Mouse (Mus musculus): ENCODE data around the gene Tspan8. TPM values are rescaled to one million over a fixed set of nuclear protein-coding genes. Genes with fewer than 3 reads are reported as not detected.
"Not testable (repeated sequence)": the region's sequence is repeated elsewhere in the genome, so short reads cannot be mapped to it uniquely, and the experiment has no call there.

Tspan8 gene
- polyA plus RNA-seq, 1 experiment from 2014 or later: 0.30 TPM

DNA sequence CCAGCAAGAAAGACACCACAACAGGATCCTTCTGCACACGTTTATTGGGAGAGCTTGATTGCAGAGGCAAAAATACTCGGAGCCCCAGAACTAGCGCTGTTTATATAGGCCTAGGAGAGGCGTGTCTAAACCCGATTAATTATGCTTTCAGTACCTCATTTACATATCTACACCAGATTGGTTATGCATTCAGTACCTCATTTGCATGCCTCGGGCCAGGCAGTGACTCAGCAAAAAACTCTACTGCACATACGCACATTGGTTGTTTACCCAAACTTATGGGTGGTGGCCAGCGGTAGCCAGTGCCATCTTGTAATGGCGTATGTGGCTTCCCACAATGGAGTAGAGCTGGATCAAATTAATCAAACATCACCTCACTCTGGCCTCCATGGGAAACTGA lies 13.6 kb upstream of the Tspan8 start:
- 88% methylated on average over 9 of the region's 9 CpGs for WGBS
- not testable (repeated sequence) for H3K27me3 ChIP-seq; H3K9me3 ChIP-seq; H3K4me2 ChIP-seq (replicated peaks); H3K4me3 ChIP-seq (replicated peaks); H3K4me1 ChIP-seq (replicated peaks); H3K9ac ChIP-seq (replicated peaks); H3K36me3 ChIP-seq; H3K27ac ChIP-seq; ATAC-seq

GRCm38 (mm10) chr10:115803765-115804164 lies 12.9 kb upstream of the Tspan8 start:
- Histone ChIP-seq H3K36me3 (no peaks in the 10 kb centered on the region), H3K4me1 (replicated peaks) (no peaks in the 10 kb centered on the region), H3K4me2 (replicated peaks) (no peak overlapping the region), H3K9ac (replicated peaks) (no peak overlapping the region), H3K27me3 (no peaks in the 10 kb centered on the region), H3K9me3 (no peaks in the 10 kb centered on the region), H3K4me3 (replicated peaks) (no peak overlapping the region), H3K27ac (no peak overlapping the region)
- 94% methylated on average over 2 of the region's 2 CpGs for WGBS
- ATAC-seq: no peak

DNA sequence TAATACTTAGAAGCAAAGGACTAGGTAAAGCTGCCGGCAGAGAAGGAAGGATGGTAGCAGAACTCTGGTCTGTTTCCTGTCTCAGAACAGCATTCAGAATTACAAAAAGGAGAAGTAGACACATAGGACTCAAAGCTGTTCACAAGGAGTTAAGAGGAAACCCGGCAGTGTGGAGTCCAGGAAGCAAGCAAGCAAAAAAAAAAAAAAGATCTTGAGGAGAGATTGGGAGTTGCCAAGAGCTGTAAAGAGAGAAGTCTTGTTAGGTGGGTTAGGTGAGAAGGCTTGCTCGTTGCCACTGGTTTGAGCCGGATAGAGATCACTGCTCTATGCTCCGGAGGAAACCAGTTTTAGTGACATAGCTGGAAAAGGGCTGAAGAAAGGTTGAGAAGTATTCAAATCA lies 10.6 kb upstream of the Tspan8 start:
- WGBS: 92% methylated on average over 5 of the region's 5 CpGs
- no peak overlapping the region for H3K4me3 ChIP-seq (replicated peaks)
- ATAC-seq: no peak

DNA sequence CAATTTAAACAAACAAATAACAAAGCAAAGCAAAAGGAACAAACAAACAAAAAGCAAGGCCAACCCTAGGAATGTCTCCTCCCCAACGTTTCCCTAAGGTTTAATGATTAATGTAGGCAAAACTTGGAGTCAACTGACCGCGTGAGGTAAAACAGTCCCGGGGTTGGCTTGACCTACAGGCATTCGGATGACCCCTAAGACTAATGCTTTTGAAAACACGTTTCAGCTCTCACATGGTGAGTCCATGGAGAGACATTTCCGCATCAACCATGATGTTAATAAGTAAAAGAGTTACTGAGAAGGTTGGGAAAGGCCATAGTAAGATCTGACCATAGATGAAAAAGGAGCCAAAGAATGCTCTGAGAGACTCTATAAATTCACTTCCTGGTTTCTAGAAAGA lies 7.5 kb upstream of the Tspan8 start:
- no peaks in the 10 kb centered on the region for H3K36me3 ChIP-seq
- no peaks in the 10 kb centered on the region for H3K9me3 ChIP-seq
- WGBS: 84% methylated on average over 7 of the region's 7 CpGs
- H3K4me1 ChIP-seq (replicated peaks): no peaks in the 10 kb centered on the region
- H3K27me3 ChIP-seq: no peaks in the 10 kb centered on the region
- no peak overlapping the region for H3K9ac ChIP-seq (replicated peaks)
- no peak overlapping the region for H3K4me2 ChIP-seq (replicated peaks)
- H3K27ac ChIP-seq: no peak overlapping the region
- H3K4me3 ChIP-seq (replicated peaks): no peak overlapping the region
- ATAC-seq: no peak

More for the DNA sequence above, 10.6 kb upstream of the Tspan8 start:
- Histone ChIP-seq H3K4me2 (replicated peaks) (no peak overlapping the region), H3K36me3 (no peaks in the 10 kb centered on the region), H3K27me3 (no peaks in the 10 kb centered on the region), H3K4me1 (replicated peaks) (no peaks in the 10 kb centered on the region), H3K9me3 (no peaks in the 10 kb centered on the region), H3K27ac (no peak overlapping the region), H3K9ac (replicated peaks) (no peak overlapping the region)

DNA sequence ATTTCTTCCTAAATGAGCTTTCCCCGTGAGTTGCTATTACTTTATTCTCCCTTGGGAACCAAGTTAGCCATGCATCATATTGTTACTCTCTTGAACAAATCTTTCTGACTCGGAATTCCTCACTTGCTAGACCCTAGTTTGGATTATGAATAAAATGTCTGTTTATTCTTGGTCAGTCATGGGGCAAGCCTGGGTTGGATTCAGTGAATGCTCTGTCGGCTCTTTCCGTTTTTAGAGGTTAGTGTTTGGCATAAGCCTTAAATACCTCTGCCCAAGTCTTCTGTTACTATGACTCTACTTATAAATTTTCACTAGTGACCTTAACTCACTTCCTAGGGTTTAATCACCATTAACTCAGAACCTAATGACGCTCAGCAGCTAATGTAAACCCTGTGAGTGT lies 5.1 kb upstream of the Tspan8 start:
- Histone ChIP-seq H3K36me3 (no peaks in the 10 kb centered on the region), H3K4me1 (replicated peaks) (no peaks in the 10 kb centered on the region), H3K4me3 (replicated peaks) (no peak overlapping the region), H3K9ac (replicated peaks) (no peak overlapping the region), H3K27me3 (no peaks in the 10 kb centered on the region), H3K9me3 (no peaks in the 10 kb centered on the region), H3K27ac (no peak overlapping the region), H3K4me2 (replicated peaks) (no peak overlapping the region)
- ATAC-seq: no peak
- 50% methylated on average over 5 of the region's 5 CpGs for WGBS

GRCm38 (mm10) chr10:115814878-115815277 lies 1.8 kb upstream of the Tspan8 start:
- 93% methylated on average over 11 of the region's 11 CpGs for WGBS
- no peak overlapping the region for H3K27ac ChIP-seq
- H3K4me3 ChIP-seq (replicated peaks): no peak overlapping the region
- ATAC-seq: no peak
- H3K27me3 ChIP-seq: no peaks in the 10 kb centered on the region
- no peak overlapping the region for H3K4me2 ChIP-seq (replicated peaks)
- H3K4me1 ChIP-seq (replicated peaks): no peaks in the 10 kb centered on the region
- H3K9ac ChIP-seq (replicated peaks): no peak overlapping the region
- H3K36me3 ChIP-seq: no peaks in the 10 kb centered on the region
- no peaks in the 10 kb centered on the region for H3K9me3 ChIP-seq

- H3K4me2 ChIP-seq (replicated peaks): no peak overlapping the region
- no peak for ATAC-seq
- 77% methylated on average over 13 of the region's 13 CpGs for WGBS
- H3K4me3 ChIP-seq (replicated peaks): no peak overlapping the region
- H3K36me3 ChIP-seq: no peaks in the 10 kb centered on the region
- no peak overlapping the region for H3K9ac ChIP-seq (replicated peaks)
- no peaks in the 10 kb centered on the region for H3K4me1 ChIP-seq (replicated peaks)
- H3K27me3 ChIP-seq: no peaks in the 10 kb centered on the region
- H3K27ac ChIP-seq: no peak overlapping the region
- no peaks in the 10 kb centered on the region for H3K9me3 ChIP-seq
Observed at GRCm38 (mm10) chr10:115817056-115817724, 558 bp downstream of the Tspan8 start.

DNA sequence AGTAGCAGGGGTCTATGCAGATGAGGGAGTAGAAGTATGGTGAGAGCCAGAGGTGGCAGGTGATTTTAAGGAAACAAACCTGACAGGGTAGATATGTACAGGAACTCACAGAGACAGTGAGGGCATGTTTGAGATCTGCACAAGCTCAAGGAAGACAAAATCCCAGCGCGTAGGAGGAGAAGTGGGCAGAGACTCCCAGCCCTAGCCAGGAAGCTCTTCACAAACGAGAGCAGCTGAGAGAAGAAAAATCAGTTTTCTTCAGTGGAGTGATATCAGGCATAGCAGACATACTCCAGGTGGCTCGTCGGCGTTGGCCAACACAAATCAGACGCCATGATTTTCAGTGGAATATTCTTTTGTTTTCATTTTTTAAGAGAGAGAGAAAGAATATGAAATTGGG lies 8.7 kb downstream of the Tspan8 start:
- Histone ChIP-seq H3K4me1 (replicated peaks) (no peaks in the 10 kb centered on the region), H3K4me3 (replicated peaks) (no peak overlapping the region), H3K4me2 (replicated peaks) (no peak overlapping the region), H3K9me3 (no peaks in the 10 kb centered on the region), H3K27ac (no peak overlapping the region), H3K27me3 (no peaks in the 10 kb centered on the region), H3K9ac (replicated peaks) (no peak overlapping the region), H3K36me3 (no peaks in the 10 kb centered on the region)
- ATAC-seq: no peak
- WGBS: 91% methylated on average over 7 of the region's 7 CpGs

DNA sequence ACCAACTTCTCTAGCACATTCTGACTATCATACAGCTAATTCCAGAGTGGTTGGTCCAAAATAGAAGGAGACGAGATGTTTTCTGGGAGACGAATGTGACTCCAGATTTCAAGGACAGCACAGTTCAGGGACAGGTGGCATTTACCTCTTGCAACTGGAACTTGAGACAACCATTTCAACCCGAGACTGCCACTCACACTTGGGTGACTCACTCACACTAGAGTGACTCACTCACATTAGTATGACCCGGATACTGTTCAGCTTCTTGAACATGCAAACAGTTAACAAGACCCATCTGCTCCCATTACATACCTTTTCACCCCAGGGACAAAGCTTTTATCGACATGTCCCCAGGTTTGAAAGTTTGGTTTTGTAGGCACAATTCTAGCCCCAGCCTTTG lies 12.2 kb downstream of the Tspan8 start:
- Histone ChIP-seq H3K4me2 (replicated peaks) (no peak overlapping the region), H3K27ac (no peak overlapping the region), H3K36me3 (no peaks in the 10 kb centered on the region), H3K4me3 (replicated peaks) (no peak overlapping the region), H3K9me3 (no peaks in the 10 kb centered on the region), H3K27me3 (no peaks in the 10 kb centered on the region), H3K9ac (replicated peaks) (no peak overlapping the region), H3K4me1 (replicated peaks) (no peaks in the 10 kb centered on the region)
- 85% methylated on average over 5 of the region's 5 CpGs for WGBS
- ATAC-seq: no peak

DNA sequence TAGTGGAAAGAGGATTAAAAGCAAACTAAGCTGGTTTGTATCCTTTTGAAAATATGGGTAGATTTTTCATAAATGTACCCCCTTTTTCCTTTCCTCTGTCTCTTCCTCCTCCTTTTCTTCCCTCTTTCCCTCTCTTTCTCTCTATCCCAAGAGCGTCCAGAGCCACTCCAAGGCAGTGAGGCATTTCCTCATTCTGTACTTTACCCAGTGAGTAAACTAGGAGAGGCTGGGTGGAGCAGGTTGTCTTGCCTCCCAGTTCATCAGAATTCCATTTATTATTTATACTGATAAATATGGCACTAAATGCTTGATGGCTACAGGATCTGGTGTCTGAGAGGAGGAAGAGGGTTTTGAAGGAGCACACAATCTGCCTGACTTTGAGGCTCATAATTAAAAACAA lies 13.1 kb downstream of the Tspan8 start:
- WGBS: 54% methylated on average over 1 of the region's 1 CpGs

GRCm38 (mm10) chr10:115830726-115831125 lies 14.1 kb downstream of the Tspan8 start:
- H3K36me3 ChIP-seq: no peaks in the 10 kb centered on the region
- H3K4me3 ChIP-seq (replicated peaks): no peak overlapping the region
- H3K4me2 ChIP-seq (replicated peaks): no peak overlapping the region
- 76% methylated on average over 3 of the region's 3 CpGs for WGBS
- H3K27ac ChIP-seq: no peak overlapping the region
- no peaks in the 10 kb centered on the region for H3K27me3 ChIP-seq
- H3K4me1 ChIP-seq (replicated peaks): no peaks in the 10 kb centered on the region
- H3K9me3 ChIP-seq: no peaks in the 10 kb centered on the region
- no peak overlapping the region for H3K9ac ChIP-seq (replicated peaks)
- no peak for ATAC-seq

More for the DNA sequence above, 13.1 kb downstream of the Tspan8 start:
- ATAC-seq: no peak
- no peaks in the 10 kb centered on the region for H3K4me1 ChIP-seq (replicated peaks)
- no peaks in the 10 kb centered on the region for H3K27me3 ChIP-seq
- no peak overlapping the region for H3K27ac ChIP-seq
- no peak overlapping the region for H3K4me3 ChIP-seq (replicated peaks)
- H3K9me3 ChIP-seq: no peaks in the 10 kb centered on the region
- no peaks in the 10 kb centered on the region for H3K36me3 ChIP-seq
- H3K9ac ChIP-seq (replicated peaks): no peak overlapping the region
- no peak overlapping the region for H3K4me2 ChIP-seq (replicated peaks)

- H3K36me3 ChIP-seq: no peaks in the 10 kb centered on the region
- no peaks in the 10 kb centered on the region for H3K4me1 ChIP-seq (replicated peaks)
- no peaks in the 10 kb centered on the region for H3K9me3 ChIP-seq
- no peak overlapping the region for H3K9ac ChIP-seq (replicated peaks)
- no peak for ATAC-seq
- H3K4me3 ChIP-seq (replicated peaks): no peak overlapping the region
- H3K27ac ChIP-seq: no peak overlapping the region
- H3K4me2 ChIP-seq (replicated peaks): no peak overlapping the region
- no peaks in the 10 kb centered on the region for H3K27me3 ChIP-seq
- 92% methylated on average over 6 of the region's 6 CpGs for WGBS
Observed at GRCm38 (mm10) chr10:115834017-115834416, 17.4 kb downstream of the Tspan8 start.

DNA sequence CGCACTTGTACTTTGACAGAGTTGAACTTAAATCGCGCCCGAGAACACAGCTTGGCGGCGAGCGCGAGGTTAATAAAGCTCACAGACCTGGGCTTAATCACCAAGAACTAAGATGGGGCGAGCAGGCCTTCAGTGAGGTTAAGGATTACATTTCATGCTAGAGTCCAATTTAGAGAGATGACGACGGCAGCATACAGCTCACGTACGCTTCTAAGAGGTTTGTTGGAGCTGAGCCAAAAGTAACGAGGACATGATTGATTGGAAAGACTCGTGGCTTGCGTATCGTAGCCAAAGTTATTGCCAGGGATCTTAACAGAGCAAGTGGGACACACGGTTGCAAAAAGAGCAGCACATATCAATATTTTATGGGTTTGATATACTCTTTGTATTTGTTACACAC lies 30.3 kb downstream of the Tspan8 start:
- ATAC-seq: no peak
- H3K9ac ChIP-seq (replicated peaks): no peak overlapping the region
- H3K4me1 ChIP-seq (replicated peaks): 0 out of 2 replicates have a peak, but pooled peaks cover 4% of the 10 kb centered on the region
- no peaks in the 10 kb centered on the region for H3K9me3 ChIP-seq
- no peak overlapping the region for H3K4me2 ChIP-seq (replicated peaks)
- 64% methylated on average over 18 of the region's 18 CpGs for WGBS
- H3K27me3 ChIP-seq: no peaks in the 10 kb centered on the region
- H3K36me3 ChIP-seq: no peaks in the 10 kb centered on the region
- no peak overlapping the region for H3K27ac ChIP-seq
- H3K4me3 ChIP-seq (replicated peaks): no peak overlapping the region

Measured in midbrain, embryonic 13.5 days (tissue).